Mouse (Mus musculus): ENCODE data around the gene Gm4871.
"Not testable (repeated sequence)": the region's sequence is repeated elsewhere in the genome, so short reads cannot be mapped to it uniquely, and the experiment has no call there.

Gene Gm4871

DNA sequence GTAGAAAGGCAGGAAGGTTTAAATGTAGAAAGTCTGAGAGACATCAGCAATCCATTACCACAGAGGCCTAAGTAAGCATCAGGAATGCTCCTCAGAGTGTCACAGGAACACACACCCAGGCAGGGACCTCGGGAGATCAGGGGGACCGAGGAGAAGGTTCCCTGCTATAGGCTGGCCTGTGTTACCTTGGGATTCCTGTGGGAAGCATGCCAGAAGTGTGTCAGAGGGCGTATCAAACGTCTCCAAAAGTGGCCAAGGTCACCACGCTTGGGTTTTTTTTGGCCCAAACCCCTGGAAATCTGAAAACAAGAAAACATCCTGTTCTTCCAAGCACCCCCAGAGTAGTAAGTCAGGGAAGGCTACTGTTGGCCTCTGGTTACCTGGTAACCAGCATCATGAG, at the start of gene Gm4871:
Gene Gm4871, minus strand, starts transcription at position 364 of the 400 bp plus-strand sequence.
- DNase-seq (ENCODE audit: low spot score) = not testable (repeated sequence)

DNA sequence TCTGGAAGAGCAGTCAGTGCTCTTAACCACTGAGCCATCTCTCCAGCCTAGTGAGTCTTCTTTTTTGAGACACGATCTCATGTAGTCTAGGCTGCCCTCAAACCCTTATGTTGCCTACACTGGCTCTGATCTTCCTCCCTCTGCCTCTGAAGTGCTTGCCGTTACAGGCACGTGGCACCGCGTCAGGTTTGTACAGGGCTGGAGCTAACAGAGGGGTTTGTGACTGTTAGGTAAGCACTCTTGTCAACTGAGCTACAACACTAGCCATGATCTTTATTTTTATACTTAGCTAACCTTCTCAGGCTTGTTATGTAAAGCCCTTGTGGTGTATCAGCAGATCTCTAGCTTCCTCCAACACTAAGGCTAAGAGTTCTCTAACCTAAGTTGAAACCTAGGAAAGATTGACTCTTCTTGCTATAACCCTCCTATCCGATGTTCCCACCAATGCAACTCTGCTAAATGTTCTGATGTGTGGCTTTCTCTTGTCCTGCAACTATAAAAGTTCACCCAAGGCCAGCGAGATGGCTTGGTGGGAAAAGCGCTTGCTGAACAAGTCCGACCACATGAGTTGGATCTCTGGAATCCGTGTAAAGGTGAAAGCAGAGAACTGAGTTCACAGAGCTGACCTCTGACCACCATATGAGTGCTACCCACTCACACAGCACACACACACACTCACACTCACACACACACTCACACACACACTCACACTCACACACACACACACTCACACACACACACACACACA, 49.5 kb upstream of the Gm4871 start:
- no peak for DNase-seq (ENCODE audit: low spot score)

DNA sequence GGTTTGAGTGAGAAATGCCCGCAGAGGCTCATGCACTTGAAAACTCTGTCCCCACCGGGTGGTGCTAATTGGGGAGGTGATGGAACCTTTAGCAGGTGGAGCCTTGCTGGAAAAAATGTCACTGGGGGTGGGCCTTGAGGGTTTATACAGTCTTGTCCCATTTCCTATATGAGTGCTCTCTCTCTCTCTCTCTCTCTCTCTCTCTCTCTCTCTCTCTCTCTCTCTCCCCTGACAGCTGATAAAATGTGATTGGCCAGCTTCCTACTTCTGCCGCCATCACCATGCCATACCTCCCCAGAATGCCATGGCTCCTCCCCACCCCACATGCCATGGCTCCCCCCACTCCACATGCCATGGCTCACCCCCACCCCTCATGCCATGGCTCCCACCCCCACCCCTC, 42.5 kb upstream of the Gm4871 start:
- DNase-seq (ENCODE audit: low spot score) = no peak

DNA sequence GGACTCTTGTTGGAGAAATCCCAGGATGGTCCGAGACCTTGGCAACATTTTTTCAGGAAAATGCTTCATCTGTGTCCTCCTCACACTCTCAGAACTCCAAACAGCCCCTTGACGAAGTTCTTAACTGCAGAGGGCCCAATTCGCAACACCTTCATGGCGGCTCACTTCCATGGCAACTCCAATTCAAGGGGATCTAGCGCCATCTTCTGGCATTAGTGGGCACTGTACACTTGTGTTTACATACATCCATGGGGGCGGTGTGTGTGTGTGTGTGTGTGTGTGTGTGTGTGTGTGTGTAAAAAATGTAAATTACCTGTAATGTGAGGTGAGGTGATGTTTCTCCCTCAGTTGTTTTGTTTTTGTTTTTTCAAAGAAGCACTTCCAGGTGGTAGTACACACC, 38.8 kb upstream of the Gm4871 start:
- DNase-seq (ENCODE audit: low spot score) = no peak

DNA sequence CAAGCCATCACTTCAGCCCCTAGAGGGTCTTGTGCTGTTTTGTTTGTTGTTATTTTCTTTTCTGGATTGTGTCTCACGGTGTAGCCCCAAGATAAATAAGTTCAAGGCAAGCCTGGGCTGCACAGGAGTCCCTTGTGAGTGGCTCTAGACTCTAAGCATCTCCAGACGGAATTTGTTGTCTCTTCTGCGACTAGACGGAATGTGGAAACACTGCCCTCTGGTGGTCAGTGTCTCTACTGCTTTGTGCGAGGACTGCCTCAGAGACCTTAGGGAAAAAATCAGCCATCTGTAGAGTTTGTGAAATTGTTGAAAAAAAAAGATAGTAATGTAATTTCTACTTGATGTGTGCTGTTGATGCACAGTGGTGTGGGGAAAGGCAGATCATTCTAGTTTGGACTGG, 37.2 kb upstream of the Gm4871 start:
- peak; percentile 79 for DNase-seq (ENCODE audit: low spot score)

DNA sequence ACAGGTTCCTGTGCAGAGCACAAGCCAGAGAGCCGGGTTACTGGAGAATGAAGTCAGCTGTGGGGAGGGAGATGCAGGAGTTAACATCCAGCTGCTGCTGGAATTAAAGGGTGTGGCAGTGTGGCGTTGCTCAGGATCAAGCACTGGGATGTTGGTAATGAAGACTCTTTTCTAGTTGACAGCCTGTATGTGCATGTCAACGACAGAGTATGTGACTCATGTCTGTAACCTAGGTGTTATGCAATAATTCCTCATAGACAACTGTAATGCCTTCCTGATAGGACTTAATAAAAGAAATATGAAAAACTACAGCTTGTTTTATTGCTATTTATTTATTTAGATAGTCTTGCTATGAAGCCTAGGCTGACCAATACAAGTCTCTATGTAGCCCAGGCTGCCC, 36.3 kb upstream of the Gm4871 start:
- no peak for DNase-seq (ENCODE audit: low spot score)

DNA sequence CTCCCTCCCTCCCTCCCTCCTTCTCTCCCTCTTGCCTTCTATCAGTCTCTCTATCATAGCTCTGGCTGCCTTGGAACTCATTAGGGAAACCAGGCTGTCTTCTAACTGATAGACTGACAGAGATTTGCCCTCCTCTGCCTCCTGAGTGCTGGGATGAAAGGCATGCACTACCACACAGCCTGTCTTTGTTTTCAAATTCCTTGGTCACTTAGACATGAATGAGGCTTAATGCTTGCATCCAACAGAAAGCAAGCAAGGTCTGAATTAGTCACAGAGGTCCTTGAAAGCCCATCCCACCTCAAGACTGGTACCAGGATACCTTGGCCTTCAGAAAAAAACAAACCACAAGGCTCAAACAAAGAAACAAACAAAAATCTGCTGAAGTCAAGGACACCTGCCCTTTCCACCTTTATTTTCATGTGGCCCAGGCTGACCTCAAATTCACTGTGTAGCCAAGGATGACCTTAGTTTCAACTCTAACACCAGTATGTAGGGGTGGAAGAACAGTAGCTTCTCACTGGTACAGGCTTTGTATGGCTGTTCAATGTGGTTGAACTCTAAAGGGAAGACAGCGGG, 32.3 kb upstream of the Gm4871 start:
- no peak for DNase-seq (ENCODE audit: low spot score)

DNA sequence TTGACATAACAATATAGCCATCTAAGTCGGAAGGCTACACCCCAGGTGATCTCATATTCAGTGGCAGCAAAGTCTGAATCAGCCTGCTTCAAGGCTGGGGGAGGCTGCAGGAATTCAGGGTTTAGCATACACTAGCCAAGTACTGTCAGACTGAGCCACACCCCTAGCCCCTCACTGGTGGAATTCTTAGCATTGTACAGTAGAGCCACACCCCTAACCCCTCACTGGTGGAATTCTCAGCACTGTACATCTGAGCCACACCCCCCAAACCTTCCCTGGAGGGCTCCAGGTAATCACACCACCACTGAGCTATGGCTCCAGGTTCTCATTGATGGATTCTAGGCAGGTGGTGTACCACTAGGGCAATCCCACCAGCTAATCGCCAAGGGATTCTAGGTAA, 27.0 kb upstream of the Gm4871 start:
- DNase-seq (ENCODE audit: low spot score) = no peak

DNA sequence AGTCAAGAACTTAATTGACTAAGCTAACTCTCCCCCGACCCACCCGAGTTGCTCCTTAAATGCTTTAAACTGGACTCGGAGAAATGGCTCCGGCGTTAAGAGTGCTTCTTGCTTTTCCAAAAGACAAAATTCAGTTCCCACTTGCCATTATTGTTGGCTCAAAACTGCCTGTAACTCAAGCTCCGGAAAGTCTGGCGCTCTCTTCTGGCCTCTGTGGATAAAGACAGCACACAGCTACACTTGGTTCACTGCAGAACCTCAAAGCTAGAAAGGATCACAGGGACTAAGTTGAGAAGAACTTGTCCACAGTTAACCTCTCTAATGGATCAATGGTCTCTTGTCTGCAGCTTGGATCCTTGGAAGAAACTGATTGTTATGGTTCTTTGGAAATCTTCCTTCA, 26.2 kb upstream of the Gm4871 start:
- no peak for DNase-seq (ENCODE audit: low spot score)

DNA sequence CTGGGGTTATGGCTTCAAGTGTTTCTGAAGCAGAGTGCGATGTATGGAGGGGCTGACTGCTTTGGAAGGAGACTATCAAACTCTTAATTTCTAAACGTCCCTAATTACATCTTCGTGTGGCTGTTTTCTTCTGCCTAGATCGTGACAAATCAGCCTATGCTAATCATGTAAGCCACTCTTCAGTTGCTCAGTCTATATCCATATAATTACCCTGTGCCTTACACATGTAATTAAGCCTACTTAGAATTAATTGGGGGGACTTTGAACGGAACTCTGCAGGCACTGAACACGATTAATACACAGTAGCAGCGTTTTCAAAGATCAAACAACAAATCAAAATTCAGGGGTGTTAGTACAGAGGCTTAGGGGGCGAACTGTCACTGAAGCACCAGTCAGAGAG, 25.4 kb upstream of the Gm4871 start:
- DNase-seq (ENCODE audit: low spot score) = no peak

DNA sequence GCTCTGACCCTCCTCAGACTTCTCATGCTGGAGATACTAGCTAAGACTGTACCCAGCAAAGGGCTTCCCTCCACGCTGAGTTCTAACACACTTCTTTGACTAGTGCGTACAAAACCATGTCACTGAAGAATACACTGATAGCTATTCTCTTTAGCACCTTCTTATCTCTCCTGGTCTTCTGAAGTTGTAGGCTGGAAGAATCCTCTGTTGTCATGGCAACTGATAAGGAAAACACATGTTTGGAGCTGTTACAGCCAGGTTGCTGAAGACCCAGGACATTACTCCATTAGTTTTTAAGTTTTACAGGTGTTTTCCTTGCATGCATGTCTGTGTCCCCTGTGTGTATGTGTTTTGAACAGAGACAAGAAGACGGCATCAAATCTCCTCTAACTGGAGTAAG, 21.6 kb upstream of the Gm4871 start:
- not testable (repeated sequence) for DNase-seq (ENCODE audit: low spot score)

DNA sequence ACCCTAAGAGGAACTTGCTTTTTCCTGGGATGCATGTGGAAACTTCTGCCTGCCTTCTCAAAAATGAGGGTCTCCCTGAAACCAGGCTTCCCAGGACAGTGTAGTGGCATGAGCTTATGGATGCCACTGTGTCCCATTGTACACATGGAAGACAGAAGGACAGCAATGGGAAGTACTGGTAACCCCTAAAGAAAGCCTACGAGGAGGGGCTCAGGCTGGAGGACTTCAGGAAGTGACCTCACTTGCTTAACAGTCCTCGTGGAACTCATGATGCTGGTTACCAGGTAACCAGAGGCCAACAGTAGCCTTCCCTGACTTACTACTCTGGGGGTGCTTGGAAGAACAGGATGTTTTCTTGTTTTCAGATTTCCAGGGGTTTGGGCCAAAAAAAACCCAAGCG, 10.1 kb upstream of the Gm4871 start, which contains the start of gene 1700018F24Rik:
Gene 1700018F24Rik, plus strand, starts transcription at position 301 of the 400 bp plus-strand sequence.
- DNase-seq (ENCODE audit: low spot score) = not testable (repeated sequence)

DNA sequence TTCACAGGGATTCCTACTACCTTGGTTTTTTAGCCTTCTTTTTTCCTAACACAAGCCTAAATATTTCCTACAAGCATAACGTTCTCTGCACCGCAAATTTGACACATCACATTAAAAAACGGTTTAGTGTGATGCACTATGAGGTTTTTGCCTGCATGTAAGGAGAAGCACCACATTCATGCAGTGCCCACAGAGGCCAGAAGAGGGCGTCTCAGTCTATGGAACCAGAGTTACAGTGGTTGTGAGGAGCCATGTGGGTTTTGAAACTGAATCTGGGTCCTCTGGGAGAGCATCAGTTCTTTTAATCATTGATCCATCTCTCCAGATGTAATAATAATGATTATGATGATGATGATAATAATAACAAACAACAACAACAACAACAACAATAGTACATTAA, 9.1 kb upstream of the Gm4871 start:
- DNase-seq (ENCODE audit: low spot score) = no peak

DNA sequence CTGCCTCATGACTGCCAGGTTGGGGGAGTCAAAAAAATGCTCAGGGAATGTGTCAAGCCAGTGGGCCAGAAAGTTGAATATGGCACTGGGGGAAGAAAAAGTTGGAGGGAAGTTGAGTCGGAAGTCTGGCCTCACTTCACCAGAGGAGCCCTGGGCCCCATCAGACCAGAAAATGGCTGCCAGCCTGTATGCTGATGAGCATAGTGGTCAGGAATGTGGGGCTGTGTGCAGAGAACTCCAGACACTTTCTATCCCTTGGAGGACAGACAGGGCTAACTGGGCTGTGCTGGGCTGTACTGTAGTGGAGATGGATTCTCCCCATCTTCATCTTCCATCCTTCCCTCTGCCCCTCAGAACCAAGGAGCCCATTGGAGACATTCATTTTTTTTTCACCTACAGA, 2.1 kb downstream of the Gm4871 start:
- DNase-seq (ENCODE audit: low spot score) = not testable (repeated sequence)

DNA sequence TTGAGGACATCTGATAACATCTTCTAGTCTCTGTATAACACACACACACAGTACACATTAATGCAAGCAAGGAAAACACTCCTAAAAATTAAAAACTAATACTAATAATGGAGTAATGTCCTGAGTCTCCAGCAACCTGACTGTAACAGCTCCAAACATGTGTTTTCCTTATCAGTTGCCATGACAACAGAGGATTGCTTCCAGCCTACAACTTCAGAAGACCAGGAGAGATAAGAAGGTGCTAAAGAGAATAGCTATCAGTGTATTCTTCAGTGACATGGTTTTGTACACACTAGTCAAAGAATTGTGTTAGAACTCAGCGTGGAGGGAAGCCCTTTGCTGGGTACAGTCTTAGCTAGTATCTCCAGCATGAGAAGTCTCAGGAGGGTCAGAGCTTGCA, 11.8 kb downstream of the Gm4871 start:
- not testable (repeated sequence) for DNase-seq (ENCODE audit: low spot score)

DNA sequence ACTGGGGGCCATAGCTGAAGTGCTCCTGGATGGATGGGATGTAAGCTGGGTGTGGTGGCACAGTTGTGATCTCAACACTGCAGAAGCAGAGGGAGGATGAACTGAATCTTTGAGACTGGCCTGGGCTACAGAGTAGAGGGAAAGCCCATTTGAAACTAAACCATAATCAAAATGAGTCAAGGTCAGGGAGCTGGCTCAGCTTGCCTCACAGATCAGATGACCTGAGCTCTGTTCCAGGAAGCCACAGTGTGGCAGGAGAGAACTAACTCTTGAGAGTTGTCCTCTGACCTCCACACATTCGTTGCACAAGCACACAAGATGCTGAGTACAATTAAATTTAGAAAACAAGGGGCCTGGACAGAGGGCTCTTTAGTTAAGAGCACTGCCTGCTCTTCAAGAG, 12.3 kb downstream of the Gm4871 start:
- not testable (repeated sequence) for DNase-seq (ENCODE audit: low spot score)

DNA sequence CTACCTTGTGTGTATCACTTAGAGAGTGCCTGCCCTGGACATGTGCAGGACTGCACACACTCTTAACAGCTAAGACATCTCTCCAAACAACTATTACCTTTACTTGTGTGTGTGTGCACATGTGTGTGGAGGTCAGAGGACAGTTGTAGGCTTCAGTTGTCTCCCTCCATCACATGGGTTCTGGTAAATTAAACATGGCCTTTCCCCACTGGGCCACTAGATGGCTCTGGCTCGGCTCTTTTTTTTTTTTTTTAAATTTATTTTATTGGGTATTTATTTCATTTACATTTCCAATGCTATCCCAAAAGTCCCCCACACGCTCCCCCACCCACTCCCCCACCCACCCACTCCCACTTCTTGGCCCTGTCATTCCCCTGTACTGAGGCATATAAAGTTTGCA, 15.8 kb downstream of the Gm4871 start:
- DNase-seq (ENCODE audit: low spot score) = not testable (repeated sequence)

DNA sequence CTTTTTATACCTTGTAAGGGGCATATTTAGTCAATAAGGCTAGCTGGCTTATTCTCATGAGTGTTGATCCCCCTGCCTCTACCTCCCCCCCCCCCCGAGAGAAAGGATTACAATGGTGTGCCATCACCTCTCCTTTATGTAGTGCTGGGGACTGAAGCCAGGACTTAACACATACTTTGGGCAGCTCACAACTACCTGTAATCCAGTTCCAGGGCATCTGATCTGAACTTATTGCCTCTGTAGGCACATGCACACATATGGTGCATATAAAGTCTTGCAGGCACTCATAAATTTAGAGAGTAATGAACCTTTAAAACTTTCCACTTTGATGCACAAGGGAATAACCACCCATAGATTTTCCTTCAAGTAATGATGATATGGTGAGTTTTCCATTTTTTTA, 18.3 kb downstream of the Gm4871 start:
- no peak for DNase-seq (ENCODE audit: low spot score)

DNA sequence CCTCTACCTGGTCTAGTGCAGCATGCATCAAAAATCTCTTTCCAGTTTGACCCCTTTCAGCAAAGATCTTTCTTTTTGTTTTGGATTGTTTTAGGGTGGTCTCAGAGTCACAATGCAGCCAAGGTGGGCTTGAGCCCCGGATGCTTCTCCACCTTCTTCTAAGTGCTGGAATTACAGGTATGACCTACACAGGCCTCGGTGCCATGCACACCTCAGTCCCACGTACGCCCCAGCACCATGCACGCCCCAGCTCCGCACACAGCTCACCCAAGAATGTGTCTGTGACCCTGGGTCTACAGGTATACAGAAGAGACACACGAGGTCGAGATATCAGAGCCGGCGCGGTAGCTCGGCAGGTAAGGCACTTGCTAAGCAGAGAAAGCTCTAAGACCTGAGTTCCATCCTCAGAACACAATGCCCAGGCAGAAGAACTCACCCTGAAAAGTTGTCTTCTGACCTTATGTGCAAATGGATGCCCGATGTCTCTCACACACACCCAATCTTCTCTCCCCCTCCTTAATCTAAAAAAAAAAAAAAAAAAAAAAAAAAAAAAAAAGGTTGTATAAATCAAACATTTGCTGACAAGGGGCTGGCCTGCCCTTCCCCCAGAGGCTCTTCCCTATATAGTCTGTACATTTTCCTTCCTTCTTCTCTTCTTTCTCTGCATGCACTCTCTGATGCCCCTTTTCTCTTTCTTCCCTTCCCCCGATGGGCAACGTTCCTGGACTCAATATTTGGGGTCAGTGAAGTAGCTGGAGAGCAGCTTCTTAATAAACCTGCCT, 23.5 kb downstream of the Gm4871 start:
- DNase-seq (ENCODE audit: low spot score) = no peak

DNA sequence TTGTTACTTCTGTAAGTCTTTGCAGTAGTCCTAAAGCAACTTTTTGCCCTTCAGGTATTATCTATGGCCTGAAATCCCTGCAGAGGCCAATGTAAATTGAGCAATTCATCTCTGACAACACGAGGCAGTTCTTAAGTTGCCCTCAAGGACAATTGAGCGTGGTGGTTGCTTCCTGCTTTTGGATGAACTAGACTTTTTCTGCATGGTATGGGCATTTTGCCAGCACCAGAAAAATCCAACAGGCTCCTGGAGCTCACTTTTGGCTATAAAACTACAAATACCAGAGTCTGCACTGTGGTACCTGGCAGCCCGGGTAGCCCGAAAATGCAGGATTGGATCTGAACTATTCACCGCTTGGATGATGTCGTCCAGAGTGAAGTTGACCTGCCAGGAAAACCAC, 27.0 kb downstream of the Gm4871 start:
- DNase-seq (ENCODE audit: low spot score) = no peak

DNA sequence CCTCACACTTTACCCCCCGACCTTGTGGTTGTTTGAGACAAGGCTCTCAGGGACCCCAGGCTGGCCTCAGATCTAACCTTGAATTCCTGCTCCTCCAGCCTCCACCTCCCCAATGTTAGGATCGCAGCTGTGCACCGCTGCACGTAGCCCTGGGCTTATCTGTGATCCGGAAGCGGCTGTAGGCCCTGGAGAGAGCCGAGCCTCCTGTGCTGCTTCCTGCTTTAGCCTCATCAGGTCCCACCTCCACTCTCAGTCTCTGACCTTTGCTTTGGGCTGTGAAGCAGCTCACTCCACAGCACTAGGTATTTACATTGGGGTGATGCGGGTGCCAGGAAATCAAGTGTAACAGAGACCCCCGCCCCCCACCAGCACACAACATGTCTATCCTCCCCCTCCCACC, 28.1 kb downstream of the Gm4871 start:
- DNase-seq (ENCODE audit: low spot score) = no peak

DNA sequence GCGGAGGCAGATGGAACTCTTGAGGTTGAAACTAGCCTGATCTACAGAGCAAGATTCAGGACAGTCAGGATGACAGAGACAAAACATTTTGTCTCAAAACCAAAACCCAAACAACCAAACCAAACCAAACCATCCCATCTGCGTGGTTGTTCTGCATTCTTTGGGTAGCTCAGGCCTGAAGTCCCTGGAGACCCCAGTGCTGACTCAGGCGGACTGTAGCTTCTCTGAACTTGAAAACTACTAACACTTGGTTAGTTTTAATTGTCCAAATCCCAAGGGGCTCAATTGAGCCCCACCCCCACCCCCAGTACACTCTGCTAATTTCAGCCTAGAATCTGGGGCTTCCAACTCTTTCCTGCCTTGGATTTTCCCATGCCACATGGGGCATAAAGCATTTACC, 29.2 kb downstream of the Gm4871 start:
- DNase-seq (ENCODE audit: low spot score) = no peak

DNA sequence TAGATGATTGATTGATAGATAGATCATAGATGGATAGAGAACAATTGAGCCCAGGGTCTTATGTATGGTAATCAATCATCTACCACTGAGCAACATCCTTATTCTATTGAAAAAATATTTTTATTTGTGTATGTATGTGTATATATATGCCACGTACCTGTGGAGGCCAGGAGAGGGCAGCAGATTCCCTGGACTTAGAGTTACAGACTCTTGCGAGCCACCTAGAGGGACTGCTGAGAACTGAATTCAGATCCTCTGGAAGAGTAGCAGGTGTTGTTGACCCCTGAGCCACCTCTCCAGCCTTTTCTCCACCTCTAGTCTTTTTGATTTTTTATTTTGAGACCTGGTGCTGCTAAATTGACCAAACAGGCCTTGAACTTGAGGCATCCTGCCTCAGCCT, 34.1 kb downstream of the Gm4871 start:
- DNase-seq (ENCODE audit: low spot score) = no peak

All from layer of hippocampus, adult 11-12 months (tissue).